Mouse (Mus musculus): ENCODE results near the gene Dip2b. TPM values are rescaled to one million over a fixed set of nuclear protein-coding genes. Genes with fewer than 3 reads are reported as not detected.

The Dip2b gene
- polyA plus RNA-seq, 1 experiment from 2014 or later: 5.6 TPM

GRCm38 (mm10) chr15:100156095-100156707 lies 117.7 kb downstream of the Dip2b start:
- 67% methylated on average over 4 of the region's 4 CpGs for WGBS
- no peaks in the 10 kb centered on the region for H3K27me3 ChIP-seq (replicated peaks; ENCODE audit: control insufficient read depth, insufficient read depth, low read length)
- peak overlapping the region; percentile 84 for H3K27ac ChIP-seq (ENCODE audit: low read length)
- H3K4me3 ChIP-seq (ENCODE audit: low read length): no peak overlapping the region
- H3K9ac ChIP-seq (ENCODE audit: low read depth, low read length): no peak overlapping the region
- no peak overlapping the region for H3K4me2 ChIP-seq (ENCODE audit: low read depth, low read length)
- H3K36me3 ChIP-seq (ENCODE audit: control insufficient read depth, insufficient read depth, low read length): peaks cover 12% of the 10 kb centered on the region; the same call in 1 of the 2 replicates
- H3K4me1 ChIP-seq (ENCODE audit: control insufficient read depth, insufficient read depth, low read length): peaks cover 6% of the 10 kb centered on the region
- peak; percentile 98 for ATAC-seq
- no peaks in the 10 kb centered on the region for H3K9me3 ChIP-seq (ENCODE audit: control insufficient read depth, low read length)

DNA sequence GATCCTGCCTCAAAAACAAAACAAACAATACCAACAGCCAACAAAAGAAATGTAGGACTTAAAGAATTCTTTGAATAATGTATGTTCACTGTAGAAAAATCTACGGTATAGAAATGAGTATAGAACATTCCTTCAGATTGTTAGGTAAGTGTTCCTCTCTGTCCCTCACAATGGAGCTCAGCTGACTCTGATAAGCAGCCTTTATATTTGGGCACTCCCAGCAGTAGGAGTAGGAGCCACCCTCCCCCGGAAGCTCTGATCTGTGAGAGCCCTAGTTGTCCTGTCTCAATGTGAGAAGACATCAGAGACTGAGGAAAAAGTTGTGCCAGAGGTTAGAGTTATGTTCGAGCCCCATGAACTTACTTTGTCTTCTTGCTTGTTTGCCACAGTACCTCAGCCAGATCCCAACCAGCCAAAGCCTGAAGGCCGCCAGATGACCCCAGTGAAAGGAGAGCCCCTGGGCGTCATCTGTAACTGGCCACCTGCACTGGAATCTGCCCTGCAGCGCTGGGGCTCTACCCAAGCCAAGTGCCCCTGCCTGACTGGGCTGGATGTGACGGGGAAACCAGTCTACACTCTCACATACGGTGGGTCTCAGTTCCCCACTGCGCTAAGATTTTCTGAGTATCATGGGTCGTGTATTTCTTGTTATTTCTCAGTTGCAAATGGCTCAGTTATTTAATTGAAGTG lies 118.5 kb downstream of the Dip2b start:
- WGBS: 81% methylated on average over 10 of the region's 10 CpGs
- Histone ChIP-seq H3K9me3 (ENCODE audit: control insufficient read depth, low read length) (no peaks in the 10 kb centered on the region), H3K36me3 (ENCODE audit: control insufficient read depth, insufficient read depth, low read length) (peaks cover 12% of the 10 kb centered on the region; the same call in 1 of the 2 replicates), H3K27ac (ENCODE audit: low read length) (peak overlapping the region; percentile 80), H3K4me1 (ENCODE audit: control insufficient read depth, insufficient read depth, low read length) (peaks cover 6% of the 10 kb centered on the region), H3K4me3 (ENCODE audit: low read length) (no peak overlapping the region), H3K4me2 (ENCODE audit: low read depth, low read length) (no peak overlapping the region), H3K9ac (ENCODE audit: low read depth, low read length) (no peak overlapping the region), H3K27me3 (replicated peaks; ENCODE audit: control insufficient read depth, insufficient read depth, low read length) (no peaks in the 10 kb centered on the region)
- ATAC-seq: peak; percentile 85

DNA sequence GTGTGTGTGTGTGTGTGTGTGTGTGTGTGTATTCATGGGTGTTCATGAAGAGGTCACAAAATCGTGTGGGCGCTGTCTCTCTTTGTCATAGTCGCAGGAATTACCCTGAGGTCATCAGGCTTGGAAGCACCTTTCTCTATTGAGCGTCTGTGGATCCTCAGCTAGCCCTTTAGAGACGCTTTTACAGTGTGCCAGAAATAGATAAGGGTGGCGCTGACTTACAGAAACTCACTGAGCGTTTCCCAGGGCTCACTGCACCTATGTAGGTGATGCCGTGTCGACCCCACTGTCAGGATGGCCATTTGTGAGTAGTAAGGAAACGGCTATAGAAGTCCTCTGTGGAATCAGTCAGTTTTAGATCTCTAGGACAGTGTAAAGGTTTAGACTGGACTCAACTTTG lies 120.5 kb downstream of the Dip2b start:
- Histone ChIP-seq H3K4me2 (ENCODE audit: low read depth, low read length) (no peak overlapping the region), H3K4me1 (ENCODE audit: control insufficient read depth, insufficient read depth, low read length) (peaks cover 6% of the 10 kb centered on the region), H3K4me3 (ENCODE audit: low read length) (no peak overlapping the region), H3K27me3 (replicated peaks; ENCODE audit: control insufficient read depth, insufficient read depth, low read length) (no peaks in the 10 kb centered on the region), H3K9me3 (ENCODE audit: control insufficient read depth, low read length) (no peaks in the 10 kb centered on the region), H3K36me3 (ENCODE audit: control insufficient read depth, insufficient read depth, low read length) (peaks cover 16% of the 10 kb centered on the region; the same call in 1 of the 2 replicates), H3K9ac (ENCODE audit: low read depth, low read length) (no peak overlapping the region), H3K27ac (ENCODE audit: low read length) (no peak overlapping the region)
- 86% methylated on average over 10 of the region's 10 CpGs for WGBS
- no peak for ATAC-seq

GRCm38 (mm10) chr15:100161747-100162280 lies 123.3 kb downstream of the Dip2b start:
- ATAC-seq: no peak
- Histone ChIP-seq H3K4me2 (ENCODE audit: low read depth, low read length) (no peak overlapping the region), H3K4me3 (ENCODE audit: low read length) (no peak overlapping the region), H3K27me3 (replicated peaks; ENCODE audit: control insufficient read depth, insufficient read depth, low read length) (no peaks in the 10 kb centered on the region), H3K9me3 (ENCODE audit: control insufficient read depth, low read length) (no peaks in the 10 kb centered on the region), H3K36me3 (ENCODE audit: control insufficient read depth, insufficient read depth, low read length) (peaks cover 7% of the 10 kb centered on the region; the same call in 1 of the 2 replicates), H3K9ac (ENCODE audit: low read depth, low read length) (no peak overlapping the region), H3K27ac (ENCODE audit: low read length) (no peak overlapping the region), H3K4me1 (ENCODE audit: control insufficient read depth, insufficient read depth, low read length) (peaks cover 5% of the 10 kb centered on the region)
- WGBS: 89% methylated on average over 6 of the region's 6 CpGs

DNA sequence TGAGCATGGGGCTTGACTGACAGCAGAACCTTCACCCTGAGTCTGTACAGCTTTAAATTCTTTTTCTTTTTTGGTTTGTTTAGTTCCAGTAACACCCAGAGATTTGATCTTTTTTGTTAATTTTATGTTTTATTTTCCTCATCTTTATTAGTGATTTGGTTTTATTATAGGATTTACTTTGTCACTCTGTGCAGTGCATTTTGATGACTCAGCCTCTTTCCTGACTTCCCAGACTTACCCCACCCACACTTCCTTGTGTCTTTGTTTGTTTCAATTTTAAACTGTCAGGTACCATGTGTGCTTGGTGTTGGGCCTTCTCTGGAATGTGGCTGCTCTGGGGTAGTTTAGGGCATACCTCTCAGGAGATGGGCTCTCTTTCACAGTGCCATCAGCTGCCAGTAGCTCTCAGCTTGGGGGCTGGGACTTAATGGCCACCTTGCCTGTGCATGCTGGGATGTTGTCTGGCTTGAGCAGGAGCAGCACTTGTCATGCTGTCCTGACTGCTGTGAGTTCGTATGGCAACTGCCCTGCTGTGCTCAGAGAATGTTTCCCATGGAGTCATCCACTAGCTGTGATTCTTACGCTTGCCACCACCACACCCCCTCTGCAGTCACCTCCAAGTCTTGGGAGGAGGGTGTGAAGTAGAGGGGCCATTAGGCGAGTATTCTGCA lies 125.1 kb downstream of the Dip2b start:
- Histone ChIP-seq H3K9me3 (ENCODE audit: control insufficient read depth, low read length) (no peaks in the 10 kb centered on the region), H3K27ac (ENCODE audit: low read length) (no peak overlapping the region), H3K4me2 (ENCODE audit: low read depth, low read length) (no peak overlapping the region), H3K27me3 (replicated peaks; ENCODE audit: control insufficient read depth, insufficient read depth, low read length) (no peaks in the 10 kb centered on the region), H3K4me3 (ENCODE audit: low read length) (no peak overlapping the region), H3K36me3 (ENCODE audit: control insufficient read depth, insufficient read depth, low read length) (peaks cover 7% of the 10 kb centered on the region; the same call in 1 of the 2 replicates), H3K9ac (ENCODE audit: low read depth, low read length) (no peak overlapping the region), H3K4me1 (ENCODE audit: control insufficient read depth, insufficient read depth, low read length) (no peaks in the 10 kb centered on the region)
- no peak for ATAC-seq
- 87% methylated on average over 3 of the region's 3 CpGs for WGBS

GRCm38 (mm10) chr15:100166464-100166863 lies 128.0 kb downstream of the Dip2b start:
- no peak overlapping the region for H3K27ac ChIP-seq (ENCODE audit: low read length)
- H3K27me3 ChIP-seq (replicated peaks; ENCODE audit: control insufficient read depth, insufficient read depth, low read length): no peaks in the 10 kb centered on the region
- no peaks in the 10 kb centered on the region for H3K4me1 ChIP-seq (ENCODE audit: control insufficient read depth, insufficient read depth, low read length)
- peaks cover 6% of the 10 kb centered on the region; the same call in 1 of the 2 replicates for H3K36me3 ChIP-seq (ENCODE audit: control insufficient read depth, insufficient read depth, low read length)
- H3K9ac ChIP-seq (ENCODE audit: low read depth, low read length): no peak overlapping the region
- ATAC-seq: no peak
- H3K4me3 ChIP-seq (ENCODE audit: low read length): no peak overlapping the region
- 84% methylated on average over 3 of the region's 3 CpGs for WGBS
- no peak overlapping the region for H3K4me2 ChIP-seq (ENCODE audit: low read depth, low read length)
- no peaks in the 10 kb centered on the region for H3K9me3 ChIP-seq (ENCODE audit: control insufficient read depth, low read length)

DNA sequence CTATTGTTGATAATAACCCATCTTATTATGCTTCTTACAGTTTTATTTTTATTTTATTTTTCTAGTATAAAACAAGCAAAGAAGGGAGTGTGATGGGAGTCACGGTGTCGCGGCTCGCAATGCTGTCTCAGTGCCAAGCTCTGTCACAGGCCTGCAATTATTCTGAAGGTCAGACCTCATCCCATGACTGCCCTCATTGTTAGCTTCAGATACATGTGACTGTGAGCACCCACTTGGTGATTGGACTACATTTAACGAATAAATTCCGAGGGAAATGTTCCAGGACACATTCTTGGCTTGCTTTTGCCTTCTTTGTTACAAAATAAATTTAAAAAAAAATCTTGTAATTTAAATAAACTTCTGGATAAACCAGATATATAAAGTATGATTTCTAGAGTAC lies 129.3 kb downstream of the Dip2b start:
- Histone ChIP-seq H3K27ac (ENCODE audit: low read length) (no peak overlapping the region), H3K9me3 (ENCODE audit: control insufficient read depth, low read length) (no peaks in the 10 kb centered on the region), H3K36me3 (ENCODE audit: control insufficient read depth, insufficient read depth, low read length) (peaks cover 6% of the 10 kb centered on the region; the same call in 1 of the 2 replicates), H3K4me1 (ENCODE audit: control insufficient read depth, insufficient read depth, low read length) (no peaks in the 10 kb centered on the region), H3K27me3 (replicated peaks; ENCODE audit: control insufficient read depth, insufficient read depth, low read length) (no peaks in the 10 kb centered on the region), H3K4me3 (ENCODE audit: low read length) (no peak overlapping the region), H3K4me2 (ENCODE audit: low read depth, low read length) (no peak overlapping the region), H3K9ac (ENCODE audit: low read depth, low read length) (no peak overlapping the region)
- no peak for ATAC-seq
- 81% methylated on average over 6 of the region's 6 CpGs for WGBS

- Histone ChIP-seq H3K36me3 (ENCODE audit: control insufficient read depth, insufficient read depth, low read length) (peaks cover 6% of the 10 kb centered on the region; the same call in 1 of the 2 replicates), H3K4me3 (ENCODE audit: low read length) (no peak overlapping the region), H3K27ac (ENCODE audit: low read length) (no peak overlapping the region), H3K27me3 (replicated peaks; ENCODE audit: control insufficient read depth, insufficient read depth, low read length) (no peaks in the 10 kb centered on the region), H3K9me3 (ENCODE audit: control insufficient read depth, low read length) (no peaks in the 10 kb centered on the region), H3K4me1 (ENCODE audit: control insufficient read depth, insufficient read depth, low read length) (no peaks in the 10 kb centered on the region), H3K9ac (ENCODE audit: low read depth, low read length) (no peak overlapping the region), H3K4me2 (ENCODE audit: low read depth, low read length) (no peak overlapping the region)
- WGBS: 84% methylated on average over 8 of the region's 8 CpGs
- ATAC-seq: no peak
These were observed 129.7 kb downstream of the Dip2b start for GRCm38 (mm10) chr15:100168191-100168606.

DNA sequence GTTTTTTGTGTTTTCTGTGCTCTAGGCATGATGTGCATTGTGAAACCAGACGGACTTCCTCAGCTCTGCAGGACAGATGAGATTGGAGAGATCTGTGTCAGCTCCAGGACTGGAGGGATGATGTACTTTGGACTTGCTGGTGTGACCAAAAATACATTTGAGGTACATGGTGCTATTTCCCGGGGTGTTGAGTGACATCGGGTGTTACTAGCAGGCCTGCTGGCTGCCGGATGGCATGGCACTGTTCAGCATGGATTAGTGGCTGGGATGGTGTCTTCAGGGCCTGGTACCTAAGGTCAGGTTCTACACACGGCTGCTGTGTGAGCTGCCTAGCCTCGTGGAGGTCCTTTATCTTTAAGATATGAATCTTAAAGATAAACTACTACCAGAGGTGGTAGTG lies 136.7 kb downstream of the Dip2b start:
- no peaks in the 10 kb centered on the region for H3K27me3 ChIP-seq (replicated peaks; ENCODE audit: control insufficient read depth, insufficient read depth, low read length)
- no peak for ATAC-seq
- no peaks in the 10 kb centered on the region for H3K9me3 ChIP-seq (ENCODE audit: control insufficient read depth, low read length)
- H3K36me3 ChIP-seq (ENCODE audit: control insufficient read depth, insufficient read depth, low read length): peaks cover 10% of the 10 kb centered on the region
- H3K4me2 ChIP-seq (ENCODE audit: low read depth, low read length): no peak overlapping the region
- WGBS: 76% methylated on average over 6 of the region's 6 CpGs
- no peak overlapping the region for H3K9ac ChIP-seq (ENCODE audit: low read depth, low read length)
- H3K4me1 ChIP-seq (ENCODE audit: control insufficient read depth, insufficient read depth, low read length): no peaks in the 10 kb centered on the region
- H3K4me3 ChIP-seq (ENCODE audit: low read length): no peak overlapping the region
- H3K27ac ChIP-seq (ENCODE audit: low read length): no peak overlapping the region
